Mouse (Mus musculus) cerebellum, adult 2 months (tissue): Measurements from ENCODE around the gene Gm15319.
"Not testable (repeated sequence)": the region's sequence is repeated elsewhere in the genome, so short reads cannot be mapped to it uniquely, and the experiment has no call there.

Experiments used
- CTCF ChIP-seq: fragments of 200-500 bp; IDR thresholded peaks from 2 replicates; pipeline ENCODE4 v1.5.1; 2011; ENCODE audit warnings: low read depth, mild to moderate bottlenecking, control low read depth, low read length, moderate library complexity, borderline replicate concordance; ENCODE audit not compliant: insufficient read depth
- POLR2A ChIP-seq: fragments of 200-500 bp; IDR thresholded peaks from 2 replicates; pipeline ENCODE4 v1.6.1; 2011; ENCODE audit warnings: low read length, control low read depth, borderline replicate concordance; ENCODE audit not compliant: insufficient read depth

DNA sequence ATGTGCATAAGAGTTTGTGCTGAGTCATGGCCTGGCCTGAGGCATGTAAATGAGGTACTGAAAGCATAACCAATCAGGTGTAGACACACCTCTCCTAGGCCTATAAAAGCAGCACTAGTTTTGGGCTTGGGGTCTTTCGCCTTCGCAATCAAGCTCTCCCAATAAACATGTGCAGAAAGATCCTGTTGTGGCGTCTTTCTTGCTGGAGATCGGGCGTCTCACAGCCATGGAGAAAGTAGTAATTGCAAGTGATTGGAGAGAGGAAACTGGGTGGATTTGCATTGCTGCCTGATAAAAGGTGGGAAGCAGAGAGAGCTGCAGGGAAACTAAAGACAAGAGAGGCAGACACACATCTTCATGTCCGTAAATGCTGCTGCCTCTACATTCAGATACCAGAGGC lies 60.3 kb downstream of the Gm15319 start:
- not testable (repeated sequence) for TF ChIP-seq CTCF, POLR2A
